25 mouse cellular contexts compared by ENCODE assay signal in genomic region chr4:53351104-53351607, GRCm38 (mm10).
A peak's percentile ranks its signal among the peaks of the same experiment; 100 is the strongest.
DNase-seq lines count a peak whose midpoint lies in the region; ATAC-seq and TF ChIP-seq lines count a peak whose summit lies in the region.
"Had no signal": no experiment of that assay in that cellular context is flagged by ENCODE, and none has a peak within 500 bp of the region (broad histone marks: within the 10 kb centered on the region; RNA-seq: fewer than 3 reads in every experiment).

No protein-coding gene starts in this region.

- no peak overlapping the region for H3K4me3 ChIP-seq in liver, adult 2 months (ENCODE audit: insufficient read depth, low read depth, low read length)
- H3K4me3 ChIP-seq in liver, embryonic 12.5 days = no peak overlapping the region
- H3K4me3 ChIP-seq: embryonic facial prominence, embryonic 10.5 days; embryonic facial prominence, embryonic 12.5 days; forebrain, embryonic 13.5 days; forebrain, embryonic 15.5 days had no signal

- H3K27ac ChIP-seq in liver, adult 2 months (replicated peaks; ENCODE audit: insufficient read depth, low read depth, low read length) = no peak overlapping the region
- H3K27ac ChIP-seq in liver, embryonic 12.5 days = no peak overlapping the region
- H3K27ac ChIP-seq: embryonic facial prominence, embryonic 10.5 days; embryonic facial prominence, embryonic 12.5 days; forebrain, embryonic 13.5 days; forebrain, embryonic 15.5 days had no signal

- CTCF ChIA-PET in Patski (lab: Charles Lee) = no interaction called here

- H3K4me2 ChIP-seq in liver, embryonic 12.5 days = no peak overlapping the region
- H3K4me2 ChIP-seq: embryonic facial prominence, embryonic 12.5 days; forebrain, embryonic 13.5 days; forebrain, embryonic 15.5 days had no signal

- POLR2A ChIA-PET in Patski (lab: Charles Lee) = no interaction called here

- H3K9me3 ChIP-seq in liver, embryonic 12.5 days (replicated peaks) = no peaks in the 10 kb centered on the region
- H3K9me3 ChIP-seq: embryonic facial prominence, embryonic 10.5 days; embryonic facial prominence, embryonic 12.5 days; forebrain, embryonic 13.5 days; forebrain, embryonic 15.5 days; G1E had no signal

- WGBS in liver, adult 2 months = 62% methylated on average over 4 of the region's 4 CpGs
- 70% methylated on average over 4 of the region's 4 CpGs for WGBS in liver, embryonic 12.5 days (ENCODE audit: insufficient replicate concordance)

- no peaks in the 10 kb centered on the region for H3K79me2 ChIP-seq in liver, adult 2 months (ENCODE audit: control insufficient read depth, insufficient read depth, low read length)

- no peak for ATAC-seq in liver, embryonic 12.5 days
- ATAC-seq in Patski = peak; percentile 78
- ATAC-seq: activated CD4-positive, CD25-positive, alpha-beta regulatory T cell, adult 4 months; CD4-positive, CD25-positive, alpha-beta regulatory T cell, adult 4 months; forebrain, embryonic 13.5 days; forebrain, embryonic 15.5 days; forebrain, postnatal 0 days had no signal

- no peaks in the 10 kb centered on the region for H3K27me3 ChIP-seq in liver, adult 2 months (ENCODE audit: control insufficient read depth, insufficient read depth, low read length)
- H3K27me3 ChIP-seq in liver, embryonic 12.5 days (replicated peaks) = no peaks in the 10 kb centered on the region
- H3K27me3 ChIP-seq in Patski = no peaks in the 10 kb centered on the region
- H3K27me3 ChIP-seq: CH12.LX; embryonic facial prominence, embryonic 12.5 days; forebrain, embryonic 13.5 days; forebrain, embryonic 15.5 days had no signal

- peaks cover 1% of the 10 kb centered on the region; the same call in 1 of the 2 replicates for H3K4me1 ChIP-seq in liver, adult 2 months (ENCODE audit: control insufficient read depth, insufficient read depth, low read length)
- no peaks in the 10 kb centered on the region for H3K4me1 ChIP-seq in liver, embryonic 12.5 days

- peak; percentile 12 for DNase-seq in liver, adult 2 months (ENCODE audit: extremely low read depth, low read depth, low spot score)
- peak; percentile 15 for DNase-seq in 3T3-L1 (ENCODE audit: low read depth, low spot score)
- peak; percentile 56 for DNase-seq in A20 (ENCODE audit: low read depth, low spot score)
- peak; percentile 50 for DNase-seq in Patski (ENCODE audit: low read depth, low spot score)
- DNase-seq in kidney, postnatal 25 days = no peak
- DNase-seq in layer of hippocampus, postnatal 10 days (ENCODE audit: low spot score in 2 of 2) = no peak
- DNase-seq in T-cell, adult 2 months (ENCODE audit: low spot score) = no peak
- DNase-seq: adrenal gland, adult 8-10 months; adrenal gland, postnatal 14 days; adrenal gland, postnatal 36 days; cerebellum, adult 11-12 months; cerebellum, adult 2 months; cerebellum, adult 9-10 months; cerebellum, postnatal 10 days; cerebellum, postnatal 25 days; forebrain, postnatal 0 days had no signal

- TF ChIP-seq CTCF in liver, adult 2 months (IDR thresholded peaks at IDR 0.05; ENCODE audit: low read depth, low read length) = no peak
- no peak for TF ChIP-seq CTCF in Patski (IDR thresholded peaks at IDR 0.05)

- no peaks in the 10 kb centered on the region for H3K36me3 ChIP-seq in liver, adult 2 months (ENCODE audit: control insufficient read depth, insufficient read depth, low read length)
- no peaks in the 10 kb centered on the region for H3K36me3 ChIP-seq in liver, embryonic 12.5 days
- H3K36me3 ChIP-seq: embryonic facial prominence, embryonic 10.5 days; embryonic facial prominence, embryonic 12.5 days; forebrain, embryonic 15.5 days; G1E had no signal

- TF ChIP-seq POLR2A in liver, adult 2 months (IDR thresholded peaks at IDR 0.05; ENCODE audit: extremely low read depth, insufficient read depth, low read length) = no peak

- H3K9ac ChIP-seq in liver, adult 2 months (ENCODE audit: low read depth, low read length) = no peak overlapping the region
- no peak overlapping the region for H3K9ac ChIP-seq in liver, embryonic 12.5 days
- H3K9ac ChIP-seq: embryonic facial prominence, embryonic 12.5 days; forebrain, embryonic 13.5 days; forebrain, embryonic 15.5 days; forebrain, postnatal 0 days had no signal

- in situ Hi-C loops in Patski (cut with MboI; ENCODE audit: low pct_unique_long_range_greater_than_20kb) = loop anchor here (5.0 kb wide), 4 partner anchors 34 to 194 kb away; partner anchors contain the start of gene Abca1

Comparison
In these comparisons a context has a peak if more than half of its experiments do, and no peak if none do; other contexts are left out.
1. DNase-seq: peak in liver, adult 2 months (single experiment), 3T3-L1 (single experiment), A20 (single experiment) and Patski (single experiment); none in kidney, postnatal 25 days (0 of 2), layer of hippocampus, postnatal 10 days (0 of 2) and T-cell, adult 2 months (single experiment).